ENCODE assay signal across 8 mouse cellular contexts in genomic region chr17:57249186-57250181, GRCm38 (mm10). TPM values are rescaled to one million over a fixed set of nuclear protein-coding genes. Genes with fewer than 3 reads are reported as not detected.
DNase-seq lines count a peak whose midpoint lies in the region; ATAC-seq lines count a peak whose summit lies in the region.

Gene Trip10 (plus strand): TSS chr17:57249455.

- no peaks in the 10 kb centered on the region for H3K9me3 ChIP-seq in forebrain, embryonic 11.5 days (ENCODE audit: control insufficient read depth, low read length)
- H3K9me3 ChIP-seq in heart, embryonic 15.5 days (replicated peaks) = no peaks in the 10 kb centered on the region
- H3K9me3 ChIP-seq in liver, embryonic 12.5 days (replicated peaks) = no peaks in the 10 kb centered on the region

- H3K4me2 ChIP-seq in forebrain, embryonic 11.5 days (ENCODE audit: low read depth, low read length, severe bottlenecking) = peak within 1 kb of the TSS; percentile 93
- H3K4me2 ChIP-seq in heart, embryonic 15.5 days = peak within 1 kb of the TSS; percentile 96
- H3K4me2 ChIP-seq in liver, embryonic 12.5 days = peak within 1 kb of the TSS; percentile 93

- ATAC-seq in CD4-positive, CD25-positive, alpha-beta regulatory T cell, adult 4 months = peak; percentile 43
- ATAC-seq in forebrain, embryonic 11.5 days (replicated peaks; ENCODE audit: low FRiP score) = peak; percentile 58
- ATAC-seq in heart, embryonic 15.5 days (replicated peaks; ENCODE audit: insufficient number of reproducible peaks, insufficient read depth, low FRiP score, low read depth) = peak; percentile 54
- ATAC-seq in liver, embryonic 12.5 days = peak; percentile 53

- peak; percentile 98 for DNase-seq in forebrain, embryonic 11.5 days (ENCODE audit: low spot score)
- DNase-seq in kidney, postnatal 14 days = peak; percentile 98
- DNase-seq in naive thymus-derived CD4-positive, alpha-beta T cell, adult 2 months (ENCODE audit: low read depth) = peak; percentile 94
- DNase-seq in splenic B cell, adult 2 months (ENCODE audit: low read depth, low spot score) = peak; percentile 96

- under 1% methylated on average over 52 of the region's 52 CpGs for WGBS in forebrain, embryonic 11.5 days
- WGBS in heart, embryonic 15.5 days = under 1% methylated on average over 50 of the region's 52 CpGs
- WGBS in liver, embryonic 12.5 days (ENCODE audit: insufficient replicate concordance) = under 1% methylated on average over 47 of the region's 52 CpGs

- no peaks in the 10 kb centered on the region for H3K27me3 ChIP-seq in forebrain, embryonic 11.5 days (ENCODE audit: control insufficient read depth, insufficient read depth, low read length)
- H3K27me3 ChIP-seq in heart, embryonic 15.5 days = no peaks in the 10 kb centered on the region
- H3K27me3 ChIP-seq in liver, embryonic 12.5 days (replicated peaks) = peaks cover 10% of the 10 kb centered on the region
- H3K27me3 ChIP-seq in splenic B cell, adult 2 months (ENCODE audit: control insufficient read depth, insufficient read depth, low read length, poor library complexity, severe bottlenecking) = no peaks in the 10 kb centered on the region

- H3K36me3 ChIP-seq in forebrain, embryonic 11.5 days (ENCODE audit: control insufficient read depth, insufficient read depth, low read length) = peaks cover 3% of the 10 kb centered on the region
- peaks cover 7% of the 10 kb centered on the region; the same call in 1 of the 2 replicates for H3K36me3 ChIP-seq in heart, embryonic 15.5 days
- peaks cover 27% of the 10 kb centered on the region for H3K36me3 ChIP-seq in liver, embryonic 12.5 days
- H3K36me3 ChIP-seq in splenic B cell, adult 2 months (ENCODE audit: control insufficient read depth, insufficient read depth, low read length, poor library complexity, severe bottlenecking) = 0 out of 2 replicates have a peak, but pooled peaks cover 2% of the 10 kb centered on the region

- H3K9ac ChIP-seq in forebrain, embryonic 11.5 days (ENCODE audit: low read length) = peak within 1 kb of the TSS; percentile 69
- H3K9ac ChIP-seq in heart, embryonic 15.5 days = peak within 1 kb of the TSS; percentile 59
- peak within 1 kb of the TSS; percentile 74 for H3K9ac ChIP-seq in liver, embryonic 12.5 days

- 0 out of 2 replicates have a peak, but pooled peaks cover 3% of the 10 kb centered on the region for H3K4me1 ChIP-seq in brown adipose tissue, adult 24 weeks (ENCODE audit: control insufficient read depth, insufficient read depth, insufficient read length, low read length)
- peaks cover 13% of the 10 kb centered on the region for H3K4me1 ChIP-seq in forebrain, embryonic 11.5 days (replicated peaks; ENCODE audit: control insufficient read depth, insufficient read depth, low read length)
- H3K4me1 ChIP-seq in heart, embryonic 15.5 days (replicated peaks) = peaks cover 31% of the 10 kb centered on the region
- H3K4me1 ChIP-seq in liver, embryonic 12.5 days = peaks cover 49% of the 10 kb centered on the region

- H3K27ac ChIP-seq in brown adipose tissue, adult 24 weeks (replicated peaks; ENCODE audit: low read depth, low read length) = peak within 1 kb of the TSS; percentile 89
- peak within 1 kb of the TSS; percentile 74 for H3K27ac ChIP-seq in forebrain, embryonic 11.5 days (ENCODE audit: low read depth, low read length)
- H3K27ac ChIP-seq in heart, embryonic 15.5 days = peak within 1 kb of the TSS; percentile 95
- peak within 1 kb of the TSS; percentile 86 for H3K27ac ChIP-seq in liver, embryonic 12.5 days

- peak within 1 kb of the TSS; percentile 97 for H3K4me3 ChIP-seq in brown adipose tissue, adult 24 weeks (ENCODE audit: insufficient read depth, low read depth, low read length)
- H3K4me3 ChIP-seq in forebrain, embryonic 11.5 days (ENCODE audit: low read depth, low read length) = peak within 1 kb of the TSS; percentile 46
- peak within 1 kb of the TSS; percentile 94 for H3K4me3 ChIP-seq in heart, embryonic 15.5 days
- peak within 1 kb of the TSS; percentile 82 for H3K4me3 ChIP-seq in liver, embryonic 12.5 days

RNA-seq across cellular contexts. Expression of gene Trip10, which starts in this region (rescaled TPM):
- polyA plus RNA-seq in CD4-positive, CD25-positive, alpha-beta regulatory T cell, adult 4 months (2017; shearing (Covaris generic)) = 1 to 10 TPM; 2.6 to 3.6 TPM
- 20.4 and 30.0 TPM in 2 replicates for polyA plus RNA-seq in brown adipose tissue, adult 24 weeks (2012; ENCODE audit: insufficient read depth, insufficient read length, missing spikeins)
- polyA plus RNA-seq in forebrain, embryonic 11.5 days (2014; fragmentation: Nextera tagmentation; extraction: Ambion mirVana) = 31.1 and 32.5 TPM in 2 replicates
- 39.1 and 43.7 TPM in 2 replicates for polyA plus RNA-seq in heart, embryonic 15.5 days (2015; fragmentation: Nextera tagmentation; extraction: Ambion mirVana)
- 14.7 and 15.3 TPM in 2 replicates for polyA plus RNA-seq in liver, embryonic 12.5 days (2016; fragmentation: Nextera tagmentation; extraction: Ambion mirVana)

Comparison
In these comparisons a context has a peak if more than half of its experiments do, and no peak if none do; other contexts are left out.
1. Peak in every context shown above with its lines: DNase-seq, ATAC-seq, H3K4me3 ChIP-seq and H3K27ac ChIP-seq.
2. H3K4me3 ChIP-seq: peak in every context shown above with its lines; median percentile 97 in brown adipose tissue, adult 24 weeks; 94 in heart, embryonic 15.5 days; 82 in liver, embryonic 12.5 days; 46 in forebrain, embryonic 11.5 days.